Mouse (Mus musculus): Measurements from ENCODE around the gene Slc38a2. TPM values are rescaled to one million over a fixed set of nuclear protein-coding genes. Genes with fewer than 3 reads are reported as not detected.
A peak's percentile ranks its signal among the peaks of the same experiment; 100 is the strongest.

Slc38a2 gene
- total RNA-seq, 2 experiments from 2014 or later, result 73.6 to 103 TPM

DNA sequence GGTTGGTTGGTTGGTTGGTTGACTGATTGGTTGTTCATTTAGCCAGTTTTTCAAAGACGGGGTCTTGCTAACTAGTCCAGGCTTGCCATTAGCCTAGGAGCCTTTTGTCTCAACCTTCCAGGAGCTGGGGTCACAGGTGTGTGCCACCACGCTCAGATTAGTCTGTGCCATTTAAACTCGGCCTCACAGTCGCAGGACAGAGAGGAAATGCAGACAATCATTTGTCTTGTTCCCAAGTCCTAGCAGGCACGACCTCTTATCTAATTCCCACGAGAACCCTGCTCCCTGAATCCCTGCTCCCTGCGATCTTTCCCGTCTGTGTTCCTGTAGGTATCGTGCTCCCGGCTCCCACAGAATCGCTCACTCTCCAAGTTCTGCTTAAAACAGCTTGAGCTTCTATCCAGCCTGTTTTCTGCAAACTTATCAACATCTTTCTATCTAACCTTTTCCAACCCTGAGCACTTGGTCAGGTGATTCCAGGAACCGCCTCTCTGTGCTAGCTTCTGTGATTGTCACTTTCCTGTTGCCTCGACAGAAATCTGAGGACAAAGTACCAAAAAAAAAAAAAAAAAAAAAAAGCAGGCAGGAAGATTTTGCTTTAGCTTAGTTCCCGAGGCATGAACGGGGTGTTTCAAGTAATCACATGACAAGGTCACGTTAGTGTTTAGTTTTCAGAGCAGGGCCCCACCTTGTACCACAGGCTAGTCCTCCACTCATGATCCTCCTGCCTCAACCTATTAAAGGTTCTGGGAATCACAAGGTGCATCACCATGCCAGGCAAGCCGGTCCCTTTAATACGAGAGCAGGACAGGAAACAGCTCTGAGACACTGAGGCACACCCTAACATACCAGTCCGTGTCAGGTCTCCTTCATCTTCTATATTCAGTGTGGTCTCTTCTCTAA lies 20.4 kb downstream of the Slc38a2 start:
- intact Hi-C loops (cut with DNase I; ENCODE audit: low total_unique reads), result no loop called here
- no peak for DNase-seq

DNA sequence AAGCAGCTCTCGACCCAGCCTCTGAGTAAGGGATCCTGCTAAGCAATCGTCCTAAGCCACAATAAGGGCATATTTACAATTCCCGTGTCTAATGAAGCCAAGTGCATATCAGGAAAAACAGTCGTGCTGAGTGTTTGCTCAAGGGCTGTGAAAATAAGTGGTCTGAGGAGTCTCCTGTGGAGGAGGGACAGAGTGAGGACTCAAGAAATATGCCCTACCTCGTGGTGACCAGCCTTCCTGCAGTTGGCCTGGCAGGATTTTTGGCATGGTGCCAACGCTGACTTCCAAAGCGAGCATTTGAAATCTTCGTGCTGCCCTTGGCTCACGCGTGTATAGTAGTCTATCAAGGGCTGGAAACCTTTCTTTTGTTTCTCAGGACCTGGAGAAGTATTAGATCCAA lies 23.0 kb downstream of the Slc38a2 start:
- intact Hi-C loops (cut with DNase I; ENCODE audit: low total_unique reads), result no loop called here
- peak; percentile 32 for DNase-seq

DNA sequence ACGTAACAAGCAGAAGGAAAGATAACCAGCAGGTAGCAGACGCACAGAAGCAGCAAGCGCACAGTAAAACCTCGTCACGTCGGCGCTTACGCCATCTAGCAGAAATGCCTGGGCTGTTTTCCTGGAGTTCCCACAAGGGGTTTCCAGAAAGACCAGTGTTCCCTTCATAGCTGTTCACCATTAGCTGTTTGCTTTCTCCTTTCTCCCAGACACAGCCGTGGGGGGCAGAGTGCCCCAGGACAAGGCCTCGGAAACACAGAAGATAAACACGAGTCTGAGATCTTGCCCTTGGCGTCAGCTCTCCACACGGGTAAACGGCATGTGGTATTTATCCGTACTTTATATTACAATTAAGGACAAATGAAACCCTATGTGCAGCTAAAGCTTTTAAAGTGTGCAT lies 23.8 kb downstream of the Slc38a2 start:
- no peak for DNase-seq
- intact Hi-C loops (cut with DNase I; ENCODE audit: low total_unique reads), result no loop called here

DNA sequence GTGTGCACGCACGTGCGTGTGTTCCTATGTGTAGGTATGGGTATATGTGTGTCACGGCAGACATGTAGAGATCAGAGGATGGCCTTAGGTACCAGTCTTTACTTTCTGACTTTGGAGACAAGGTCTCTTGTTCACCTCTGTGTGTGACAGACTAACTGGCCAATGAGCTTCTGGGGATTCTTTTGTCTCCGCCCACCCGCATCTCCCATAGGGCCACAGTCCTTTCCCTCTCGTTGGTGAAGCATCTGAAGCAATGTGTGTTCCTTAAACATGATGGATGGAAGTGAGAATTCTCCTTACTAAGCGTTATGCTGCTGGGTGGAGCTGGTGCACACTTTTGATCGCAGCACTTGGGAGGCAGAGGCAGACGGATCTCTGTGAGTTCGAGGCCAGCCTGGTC lies 24.5 kb downstream of the Slc38a2 start:
- no peak for DNase-seq
- intact Hi-C loops (cut with DNase I; ENCODE audit: low total_unique reads), result no loop called here

DNA sequence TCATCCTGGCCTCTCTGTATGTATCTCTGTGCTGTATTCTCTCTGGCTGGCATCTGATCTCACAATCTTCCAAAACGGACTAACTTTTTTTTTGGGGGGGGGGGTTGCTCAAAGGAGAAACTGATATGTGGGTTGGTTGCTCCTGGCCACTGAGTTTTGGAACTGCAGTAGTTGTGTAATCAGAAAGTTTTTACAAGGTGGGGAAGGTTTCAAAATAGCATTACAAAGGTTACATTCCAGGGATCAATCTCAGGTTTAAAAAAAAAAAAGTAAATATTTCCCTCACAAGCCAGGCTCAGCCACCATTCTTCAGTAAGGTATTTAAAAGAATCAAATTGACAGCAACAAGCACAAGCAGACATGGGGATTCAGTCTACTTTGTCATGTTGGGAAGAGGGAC lies 25.4 kb downstream of the Slc38a2 start:
- intact Hi-C loops (cut with DNase I; ENCODE audit: low total_unique reads), result no loop called here
- DNase-seq, result no peak

DNA sequence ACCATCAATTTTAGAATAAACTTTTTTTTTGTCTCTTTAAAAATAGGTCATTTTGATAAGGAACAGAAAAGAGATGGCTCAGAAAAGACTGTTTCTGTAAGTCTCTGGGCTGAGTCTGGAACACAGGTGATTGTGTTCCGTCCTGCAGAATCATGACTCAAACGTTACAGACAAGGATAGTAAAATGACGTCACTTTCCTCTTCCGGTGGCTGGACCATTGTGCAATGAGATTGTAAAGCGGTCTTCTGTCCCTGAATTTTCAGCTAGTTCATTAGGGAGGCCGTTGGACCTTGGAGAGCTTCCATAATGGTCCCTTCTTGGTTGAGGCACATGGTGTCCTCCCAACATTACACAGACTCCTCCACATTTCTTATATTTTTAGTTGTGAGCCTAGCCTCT lies 29.8 kb downstream of the Slc38a2 start:
- intact Hi-C loops (cut with DNase I; ENCODE audit: low total_unique reads), result loop anchor here (5.0 kb wide), 1 partner anchor 117 kb away; no protein-coding TSS in a partner anchor

DNA sequence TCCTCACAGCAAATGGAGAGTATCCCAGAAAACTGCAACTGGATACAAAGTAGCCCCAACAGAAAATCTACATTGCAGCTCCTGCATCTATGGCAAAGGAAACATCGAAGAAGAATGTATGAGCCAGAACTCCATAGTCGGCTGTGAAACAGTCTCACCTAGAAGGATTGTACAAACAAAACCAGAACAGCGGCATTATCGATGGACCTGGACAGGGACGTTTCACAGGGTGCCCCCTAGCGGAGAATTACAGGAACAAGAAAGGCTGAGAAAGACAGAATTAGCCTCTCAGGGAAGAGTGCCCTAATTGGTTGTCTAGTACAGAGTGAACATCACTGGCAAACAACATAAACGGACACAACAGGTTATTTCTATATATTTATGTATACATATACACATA lies 32.9 kb downstream of the Slc38a2 start:
- DNase-seq, result peak; percentile 58
- intact Hi-C loops (cut with DNase I; ENCODE audit: low total_unique reads), result loop anchor here (5.0 kb wide), 1 partner anchor 114 kb away; no protein-coding TSS in a partner anchor

More for the DNA sequence above, 29.8 kb downstream of the Slc38a2 start:
- no peak for DNase-seq

DNA sequence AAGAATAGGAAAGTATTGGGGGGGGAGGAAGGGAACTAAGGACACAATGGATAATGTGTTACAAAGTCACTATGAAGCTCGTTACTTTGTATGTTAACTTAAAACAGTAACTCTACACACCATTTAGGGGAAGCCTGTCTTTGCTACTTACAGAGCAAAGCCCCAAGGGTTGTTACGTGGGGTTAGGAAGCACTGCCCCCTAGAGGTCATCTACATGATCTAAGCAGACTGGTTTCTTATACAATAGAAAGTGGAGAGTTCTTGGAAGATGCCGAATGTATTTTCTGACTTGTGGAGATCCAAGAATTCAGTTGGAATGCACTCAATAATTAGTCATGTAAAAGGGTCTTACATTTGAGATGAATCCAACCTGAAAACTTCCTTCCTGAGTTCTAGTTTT lies 33.6 kb downstream of the Slc38a2 start:
- DNase-seq, result peak; percentile 61
- intact Hi-C loops (cut with DNase I; ENCODE audit: low total_unique reads), result loop anchor here (5.0 kb wide), 1 partner anchor 114 kb away; no protein-coding TSS in a partner anchor

DNA sequence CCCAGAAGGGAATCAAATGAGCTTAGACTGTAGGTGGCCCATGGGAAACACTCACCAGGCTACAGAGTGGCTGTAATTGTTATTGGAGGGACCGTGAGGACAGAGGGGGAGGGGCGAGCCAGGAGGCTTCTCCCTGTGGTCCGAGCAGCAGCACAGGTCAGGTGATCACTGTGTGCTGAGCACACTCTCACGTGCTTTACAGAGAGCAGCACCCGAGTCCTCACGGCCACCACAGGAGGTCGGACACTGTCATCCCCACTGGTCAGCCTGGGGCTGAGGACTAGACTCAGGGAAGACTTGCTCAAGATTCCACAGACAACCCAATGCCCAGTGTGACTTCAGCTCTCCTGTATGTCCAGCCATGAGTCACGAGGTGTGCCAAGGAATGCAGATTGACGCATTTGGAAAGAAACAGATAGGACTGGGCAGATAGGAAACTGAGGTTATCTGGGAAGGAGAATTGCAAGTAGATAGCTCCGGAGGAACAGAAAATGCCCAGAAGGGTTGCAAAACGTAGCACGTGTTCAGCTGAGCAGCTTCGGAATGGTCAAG lies 38.9 kb downstream of the Slc38a2 start:
- no peak for DNase-seq
- intact Hi-C loops (cut with DNase I; ENCODE audit: low total_unique reads), result loop anchor here (5.0 kb wide), 1 partner anchor 93 kb away; no protein-coding TSS in a partner anchor

DNA sequence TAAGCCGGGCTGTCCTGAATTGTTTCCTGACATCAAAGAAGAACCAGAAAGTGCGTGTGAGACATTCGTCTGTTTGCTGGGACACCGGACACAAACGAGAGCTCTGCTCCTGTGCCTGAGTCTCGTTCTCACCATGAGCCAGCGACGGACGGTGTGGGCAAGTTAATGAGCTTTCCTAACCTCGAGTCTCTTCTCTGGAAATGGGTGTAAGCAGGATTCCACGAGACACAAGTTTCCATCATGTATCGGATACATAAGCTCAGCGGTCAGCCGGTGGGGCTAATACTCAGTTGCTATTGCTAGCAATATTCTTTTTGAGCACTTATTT lies 41.3 kb downstream of the Slc38a2 start:
- intact Hi-C loops (cut with DNase I; ENCODE audit: low total_unique reads), result no loop called here
- DNase-seq, result no peak

DNA sequence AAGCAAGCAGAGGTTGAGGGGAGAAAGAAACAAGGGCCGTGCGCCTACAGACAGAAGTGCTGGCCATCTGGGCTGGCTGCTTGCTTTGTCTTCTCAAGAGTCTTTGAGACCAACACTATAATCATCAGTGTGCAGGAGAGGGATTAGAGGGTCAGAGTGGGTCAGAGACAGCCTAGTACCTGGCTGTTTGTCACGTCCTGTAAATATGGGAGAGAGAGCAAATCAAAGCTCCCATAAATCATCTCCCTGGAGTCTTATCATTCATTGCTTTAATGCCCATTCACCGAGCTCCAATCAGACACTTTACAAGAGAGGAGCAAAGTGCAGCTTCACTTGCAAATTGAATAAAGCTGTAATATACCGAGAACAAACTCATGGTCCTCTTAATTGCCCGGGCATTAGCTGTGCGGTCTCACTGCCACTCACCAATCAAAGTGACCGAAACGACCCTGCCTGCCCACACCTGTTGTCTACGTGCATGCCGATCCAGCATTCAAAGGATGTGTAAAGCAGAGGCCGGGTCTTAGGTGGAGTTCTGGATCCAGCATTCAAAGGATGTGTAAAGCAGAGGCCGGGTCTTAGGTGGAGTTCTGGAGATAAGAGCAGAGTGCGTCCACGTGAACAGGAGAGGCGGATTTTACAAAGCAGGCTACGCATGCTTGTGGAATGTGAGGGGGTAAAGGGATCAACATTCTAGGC lies 41.8 kb downstream of the Slc38a2 start:
- intact Hi-C loops (cut with DNase I; ENCODE audit: low total_unique reads), result no loop called here
- no peak for DNase-seq

DNA sequence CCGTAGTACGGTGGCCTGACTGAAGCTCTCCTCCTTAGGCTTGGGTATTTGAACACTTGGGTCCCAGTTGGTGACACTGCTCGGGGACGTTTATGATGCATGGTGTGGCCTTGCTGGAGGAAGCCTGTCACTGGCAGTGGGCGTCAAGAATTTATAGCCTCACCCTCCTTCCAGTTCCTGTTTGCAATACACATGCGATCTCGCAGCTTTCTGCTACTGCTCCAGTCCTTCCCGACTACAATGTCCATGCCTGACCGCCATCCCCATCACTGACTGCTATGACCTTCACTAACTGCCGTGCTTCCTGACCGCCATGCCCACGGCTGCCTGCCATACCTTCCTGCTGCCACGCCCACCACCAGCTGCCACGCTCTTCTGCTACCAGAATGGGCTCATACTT lies 44.0 kb downstream of the Slc38a2 start:
- DNase-seq, result no peak
- intact Hi-C loops (cut with DNase I; ENCODE audit: low total_unique reads), result no loop called here

DNA sequence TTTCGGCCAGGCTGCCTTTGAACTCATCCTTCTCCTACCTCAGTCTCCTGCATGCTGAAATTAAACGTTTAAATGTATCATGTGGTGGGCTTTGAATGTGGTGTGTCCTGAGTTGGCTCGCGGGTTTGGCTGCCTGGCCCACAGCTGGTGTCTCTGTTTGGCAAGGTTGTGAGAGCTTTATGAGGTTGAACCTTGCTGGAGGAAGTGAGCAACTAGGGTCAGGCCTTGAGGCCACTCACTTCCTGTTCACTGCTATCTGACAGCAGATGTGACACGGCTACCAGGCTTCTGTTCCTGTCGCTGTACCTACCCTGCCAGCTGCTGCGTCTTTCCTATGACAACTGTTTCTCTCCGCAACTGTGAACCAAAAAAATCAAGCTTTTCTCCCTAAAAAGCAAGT lies 44.8 kb downstream of the Slc38a2 start:
- intact Hi-C loops (cut with DNase I; ENCODE audit: low total_unique reads), result no loop called here
- DNase-seq, result no peak

DNA sequence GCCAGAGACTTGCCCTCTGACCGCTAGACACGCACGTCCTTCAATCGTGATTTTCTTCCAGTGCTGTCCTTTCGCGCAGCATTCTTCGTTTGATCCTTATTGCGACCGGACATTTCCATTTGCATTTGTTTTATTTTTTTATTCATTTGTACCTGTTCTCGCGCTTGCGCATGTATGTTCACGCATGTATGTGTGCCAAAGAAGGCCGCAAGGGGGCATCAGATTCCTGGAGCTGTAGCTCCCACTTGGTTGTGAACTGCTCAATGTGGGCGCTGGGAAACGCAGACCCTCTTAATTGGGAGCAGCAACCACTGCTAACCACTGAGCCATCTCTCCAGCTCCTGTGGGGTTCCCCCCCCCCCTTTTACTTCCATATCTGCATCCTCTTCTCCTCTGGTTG lies 46.5 kb downstream of the Slc38a2 start:
- DNase-seq, result no peak
- intact Hi-C loops (cut with DNase I; ENCODE audit: low total_unique reads), result no loop called here

DNA sequence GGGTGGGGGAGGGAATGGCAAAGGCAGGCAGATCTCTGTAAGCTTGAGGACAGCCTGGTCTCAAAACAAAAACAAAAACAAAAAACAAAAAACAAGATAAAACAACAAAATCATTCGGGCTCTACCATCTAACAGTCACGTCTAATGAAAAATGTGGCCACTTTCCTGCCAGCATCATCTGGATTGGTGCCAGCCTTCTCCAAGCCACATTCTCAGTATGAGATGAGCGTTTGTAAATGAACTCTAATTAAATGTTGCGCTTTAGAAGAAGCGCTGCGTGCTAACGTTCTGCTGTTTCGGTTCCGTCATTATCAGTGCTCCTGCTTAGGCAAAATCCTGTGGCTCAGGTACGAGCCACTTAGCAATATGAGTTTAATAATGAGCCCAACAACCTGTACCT lies 47.0 kb downstream of the Slc38a2 start:
- no peak for DNase-seq
- intact Hi-C loops (cut with DNase I; ENCODE audit: low total_unique reads), result no loop called here

DNA sequence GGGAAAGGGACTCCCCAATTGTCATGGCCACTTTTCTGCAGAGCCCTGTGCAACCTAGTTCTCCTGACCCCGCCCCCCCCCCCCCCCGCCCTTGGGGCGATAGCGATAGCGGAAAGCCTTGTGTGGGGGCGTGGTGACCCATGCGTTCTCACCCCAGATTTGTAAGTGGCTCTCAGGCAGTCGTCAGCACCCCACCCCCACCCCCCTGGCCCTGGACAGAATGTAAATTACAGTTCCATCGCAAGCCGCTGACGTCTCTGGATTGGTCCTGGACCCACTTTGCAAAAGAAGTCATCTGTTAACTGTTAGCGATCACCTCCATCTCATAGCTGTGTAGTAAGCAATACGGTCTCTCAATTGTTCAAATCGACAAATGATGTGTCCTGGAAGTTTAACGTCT lies 52.2 kb downstream of the Slc38a2 start:
- intact Hi-C loops (cut with DNase I; ENCODE audit: low total_unique reads), result no loop called here
- no peak for DNase-seq

DNA sequence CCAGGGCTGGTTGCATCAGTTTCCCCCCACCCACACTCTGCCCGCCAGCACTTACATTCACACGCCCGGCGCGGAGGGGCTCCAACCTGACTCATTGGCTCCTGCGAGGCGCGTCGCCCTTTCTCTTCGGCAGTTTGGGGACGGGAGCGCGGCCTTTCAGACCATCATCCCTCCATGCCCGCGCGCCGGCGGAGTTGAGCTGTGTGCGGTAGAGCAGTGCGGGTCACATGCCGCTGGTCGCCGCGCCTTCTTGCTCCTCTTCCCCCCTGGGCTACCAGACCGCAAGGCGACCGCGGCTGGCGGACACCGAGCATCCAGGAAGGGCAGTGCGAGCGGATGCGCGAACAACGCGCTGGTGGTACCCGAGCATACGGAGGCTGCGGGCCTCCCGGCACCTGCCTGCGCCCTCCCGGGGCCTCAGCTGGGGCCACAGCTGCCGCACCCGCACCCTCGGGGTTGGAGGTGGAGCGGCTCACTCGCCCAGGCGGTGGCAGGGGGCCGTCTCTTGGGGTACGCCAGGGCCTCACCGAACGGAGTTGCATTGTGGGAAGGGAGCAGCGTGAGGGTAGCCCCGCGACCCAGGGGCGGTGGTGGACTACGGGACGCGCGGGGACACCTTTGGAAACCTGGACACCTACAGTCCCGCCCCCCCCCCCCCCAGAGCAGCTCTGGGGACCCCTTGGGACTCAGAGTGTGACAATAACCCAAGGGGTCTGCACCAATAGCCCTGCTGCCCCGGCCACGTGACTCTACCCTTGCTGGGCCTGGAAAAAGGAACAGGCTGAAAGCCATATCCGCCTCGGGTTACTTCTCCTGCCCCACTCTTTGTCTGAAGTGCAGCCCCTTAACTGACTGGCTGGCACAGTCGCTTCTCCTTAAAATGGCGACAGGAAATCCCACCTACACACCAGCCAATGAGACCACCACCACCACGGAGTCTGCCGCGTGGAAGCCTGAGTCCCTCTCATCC lies 56.8 kb downstream of the Slc38a2 start, which contains the start of gene Slc38a1:
TSS of gene Slc38a1 (minus strand) at position 478 of the 970 bp plus-strand sequence.
- peak; percentile 26 for DNase-seq
- intact Hi-C loops (cut with DNase I; ENCODE audit: low total_unique reads), result no loop called here

DNA sequence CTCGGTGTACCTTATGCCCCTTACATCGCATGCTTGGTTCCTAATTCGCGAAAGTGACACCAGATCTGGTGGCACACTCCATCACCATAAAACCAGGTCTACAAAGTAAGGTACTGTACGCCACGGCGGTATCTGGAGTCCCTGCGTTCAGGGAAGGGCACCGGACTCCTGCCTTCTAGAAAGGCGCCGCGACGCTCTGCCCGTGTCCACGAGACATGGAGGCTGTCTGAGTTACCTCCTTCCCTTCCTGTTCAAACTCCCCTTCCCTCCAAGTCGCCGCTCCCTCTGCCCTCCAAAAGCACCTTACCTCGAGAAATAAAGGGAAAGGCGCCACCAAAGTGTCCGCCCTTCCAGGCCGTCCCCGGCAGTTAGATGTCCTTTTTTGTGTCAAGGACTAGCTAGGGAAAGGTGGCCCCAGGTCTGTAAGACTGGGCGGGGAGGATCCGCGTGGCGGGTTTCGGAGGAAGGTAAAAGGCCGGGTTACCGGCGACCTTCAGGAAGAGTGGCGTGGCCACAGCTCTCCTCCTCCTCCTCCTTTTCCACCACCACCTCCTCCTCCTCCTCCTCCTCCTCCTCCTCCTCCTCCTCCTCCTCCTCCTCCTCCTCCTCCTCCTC lies 57.6 kb downstream of the Slc38a2 start:
- no peak for DNase-seq
- intact Hi-C loops (cut with DNase I; ENCODE audit: low total_unique reads), result no loop called here
